In genomic region chr11:114284820-114285666, GRCm38 (mm10) we compare ENCODE assay signal across 15 mouse cellular contexts.
DNase-seq lines count a peak whose midpoint lies in the region; ATAC-seq and TF ChIP-seq lines count a peak whose summit lies in the region.
"Had no signal": no experiment of that assay in that cellular context is flagged by ENCODE, and none has a peak within 500 bp of the region (broad histone marks: within the 10 kb centered on the region; RNA-seq: fewer than 3 reads in every experiment).

No protein-coding gene starts in this region.

- peak; percentile 71 for DNase-seq in brain, adult 2 months (ENCODE audit: low read depth, low spot score)
- peak; percentile 62 to 79 for DNase-seq in layer of hippocampus, adult 18-20 months (ENCODE audit: low spot score in 2 of 2)
- peak; percentile 53 for DNase-seq in midbrain, embryonic 14.5 days
- no peak for DNase-seq in cerebellum, postnatal 10 days
- no peak for DNase-seq in thymus, adult 2 months
- DNase-seq: adrenal gland, postnatal 36 days; cerebellum, postnatal 14 days; gastrocnemius, postnatal 25 days; kidney, adult 2 months; liver, postnatal 0 days; thymus, postnatal 14 days had no signal

- no peaks in the 10 kb centered on the region for H3K36me3 ChIP-seq in forebrain, embryonic 15.5 days
- no peaks in the 10 kb centered on the region for H3K36me3 ChIP-seq in midbrain, embryonic 14.5 days (ENCODE audit: control insufficient read depth, insufficient read depth, low read length)
- H3K36me3 ChIP-seq in thymus, adult 2 months (ENCODE audit: control insufficient read depth, insufficient read depth, low read length), result no peaks in the 10 kb centered on the region
- H3K36me3 ChIP-seq: limb, embryonic 10.5 days had no signal

- H3K4me3 ChIP-seq in forebrain, embryonic 15.5 days, result no peak overlapping the region
- H3K4me3 ChIP-seq in midbrain, embryonic 14.5 days (replicated peaks; ENCODE audit: low read depth, low read length), result no peak overlapping the region
- H3K4me3 ChIP-seq in thymus, adult 2 months (ENCODE audit: control insufficient read depth, insufficient read depth, low read length), result no peak overlapping the region
- H3K4me3 ChIP-seq: limb, embryonic 10.5 days; megakaryocyte, embryonic 14.5 days had no signal

- TF ChIP-seq POLR2A in thymus, adult 2 months (IDR thresholded peaks at IDR 0.05; ENCODE audit: control insufficient read depth, extremely low read depth, insufficient read depth, low read length, poor library complexity), result no peak

- ATAC-seq in forebrain, embryonic 15.5 days (replicated peaks), result peak; percentile 70; the same call in 1 of the 2 replicates
- ATAC-seq in midbrain, embryonic 14.5 days (ENCODE audit: low FRiP score, low TSS enrichment), result no peak
- ATAC-seq in CD4-positive, CD25-positive, alpha-beta regulatory T cell, adult 4 months, result no peak
- ATAC-seq: liver, postnatal 0 days had no signal

- H3K4me1 ChIP-seq in forebrain, embryonic 15.5 days, result peaks cover 22% of the 10 kb centered on the region
- peaks cover 18% of the 10 kb centered on the region for H3K4me1 ChIP-seq in midbrain, embryonic 14.5 days (ENCODE audit: control insufficient read depth, insufficient read depth, low read length)
- peaks cover 2% of the 10 kb centered on the region; the same call in 1 of the 2 replicates for H3K4me1 ChIP-seq in thymus, adult 2 months (replicated peaks; ENCODE audit: control insufficient read depth, insufficient read depth, low read length)

- WGBS in forebrain, embryonic 15.5 days, result 72% methylated on average over 20 of the region's 20 CpGs
- 68% methylated on average over 20 of the region's 20 CpGs for WGBS in midbrain, embryonic 14.5 days
- WGBS in thymus, adult 2 months, result 90% methylated on average over 20 of the region's 20 CpGs

- H3K27ac ChIP-seq in forebrain, embryonic 15.5 days (replicated peaks), result peak overlapping the region; percentile 51
- H3K27ac ChIP-seq in midbrain, embryonic 14.5 days (replicated peaks; ENCODE audit: low read depth, low read length), result 0 out of 2 replicates have a peak overlapping the region, but pooled peaks have one; percentile 26
- no peak overlapping the region for H3K27ac ChIP-seq in thymus, adult 2 months (ENCODE audit: control insufficient read depth, insufficient read depth, low read length)
- H3K27ac ChIP-seq: limb, embryonic 10.5 days had no signal

- TF ChIP-seq CTCF in thymus, adult 2 months (IDR thresholded peaks at IDR 0.05; ENCODE audit: borderline replicate concordance, control insufficient read depth, extremely low read depth, insufficient read depth, low read length, poor library complexity), result no peak

- H3K4me2 ChIP-seq in forebrain, embryonic 15.5 days (replicated peaks), result no peak overlapping the region
- no peak overlapping the region for H3K4me2 ChIP-seq in midbrain, embryonic 14.5 days (ENCODE audit: low read length)

- no peaks in the 10 kb centered on the region for H3K27me3 ChIP-seq in forebrain, embryonic 15.5 days
- H3K27me3 ChIP-seq in midbrain, embryonic 14.5 days (ENCODE audit: control insufficient read depth, insufficient read depth, low read length), result no peaks in the 10 kb centered on the region
- no peaks in the 10 kb centered on the region for H3K27me3 ChIP-seq in thymus, adult 2 months (ENCODE audit: control insufficient read depth, insufficient read depth, low read length)

- no peak overlapping the region for H3K9ac ChIP-seq in forebrain, embryonic 15.5 days (replicated peaks)
- H3K9ac ChIP-seq in midbrain, embryonic 14.5 days (replicated peaks; ENCODE audit: low read length), result no peak overlapping the region
- H3K9ac ChIP-seq: liver, postnatal 0 days had no signal

- H3K9me3 ChIP-seq in forebrain, embryonic 15.5 days, result no peaks in the 10 kb centered on the region
- H3K9me3 ChIP-seq in midbrain, embryonic 14.5 days (ENCODE audit: control insufficient read depth, low read length), result no peaks in the 10 kb centered on the region
- H3K9me3 ChIP-seq: limb, embryonic 10.5 days; megakaryocyte, embryonic 14.5 days had no signal

Comparison
In these comparisons a context has a peak if more than half of its experiments do, and no peak if none do; other contexts are left out.
1. DNase-seq: peak in brain, adult 2 months (single experiment), layer of hippocampus, adult 18-20 months (2 of 2) and midbrain, embryonic 14.5 days (single experiment); none in cerebellum, postnatal 10 days (0 of 2) and thymus, adult 2 months (single experiment).